Mouse (Mus musculus) midbrain, embryonic 16.5 days (tissue): ENCODE data around the gene Oxsm. TPM values are rescaled to one million over a fixed set of nuclear protein-coding genes. Genes with fewer than 3 reads are reported as not detected.

Source experiments
- ATAC-seq: fragments of 200-750 bp; cut with Nextera tagmentation; 2 replicates; pipeline ENCODE4 v1.8.0; 2017; ENCODE audit warnings: moderate TSS enrichment
- H3K27ac ChIP-seq: fragments of 300-500 bp; sonication (generic); 2 replicates; pipeline ENCODE4 v1.5.1; 2014; ENCODE audit warnings: mild to moderate bottlenecking, low read length, mixed read lengths
- H3K27me3 ChIP-seq: fragments of 300-500 bp; sonication (generic); 2 replicates; pipeline ENCODE4 v1.6.1; 2014; ENCODE audit warnings: low read depth, low read length, mixed read lengths; ENCODE audit not compliant: control insufficient read depth, insufficient read depth
- H3K36me3 ChIP-seq: fragments of 300-500 bp; sonication (generic); 2 replicates; pipeline ENCODE4 v1.6.1; 2014; ENCODE audit warnings: mild to moderate bottlenecking, low read length, moderate library complexity, mixed read lengths; ENCODE audit not compliant: control insufficient read depth, insufficient read depth
- H3K4me1 ChIP-seq: fragments of 300-500 bp; sonication (generic); 2 replicates; pipeline ENCODE4 v1.6.1; 2014; ENCODE audit warnings: mild to moderate bottlenecking, low read length, mixed read lengths; ENCODE audit not compliant: control insufficient read depth, insufficient read depth
- H3K4me2 ChIP-seq: fragments of 300-500 bp; sonication (generic); 2 replicates; pipeline ENCODE4 v1.6.1; 2014; ENCODE audit warnings: mild to moderate bottlenecking, low read length, mixed read lengths
- H3K4me3 ChIP-seq: fragments of 300-500 bp; sonication (generic); 2 replicates; pipeline ENCODE4 v1.5.1; 2014; ENCODE audit warnings: low read depth, mild to moderate bottlenecking, low read length, moderate library complexity, mixed read lengths
- H3K9ac ChIP-seq: fragments of 300-500 bp; sonication (generic); 2 replicates; pipeline ENCODE4 v1.6.1; 2014; ENCODE audit warnings: low read depth, low read length, mixed read lengths
- H3K9me3 ChIP-seq: fragments of 300-500 bp; sonication (generic); replicated peaks from 2 replicates; pipeline ENCODE4 v1.6.1; 2014; ENCODE audit warnings: mild to moderate bottlenecking, low read length, mixed read lengths; ENCODE audit not compliant: control insufficient read depth, poor library complexity, severe bottlenecking
- WGBS: fragments of 180-500 bp; shearing (Covaris S2); extraction: QIAGEN DNeasy Blood & Tissue Kit; methylation state at CpG from one replicate; pipeline ENCODE4 v1.1.7; 2014; 5-methylcytosine and 5-hydroxymethylcytosine counted together
- polyA plus RNA-seq: library from polyadenylated mRNA; unstranded; fragments of >200 nt; fragmentation: Nextera tagmentation; extraction: Ambion mirVana; gene quantifications from 2 replicates; pipeline ENCODE4 v1.2.1, GENCODE M21; 2015

Oxsm gene
- polyA plus RNA-seq, 1 experiment from 2014 or later: 2.5 TPM

GRCm38 (mm10) chr14:16267028-16267427 is 17.4 kb upstream of the Oxsm start:
- no peak overlapping the region for H3K4me3 ChIP-seq
- WGBS: 93% methylated on average over 5 of the region's 5 CpGs
- peaks cover 6% of the 10 kb centered on the region; the same call in 1 of the 2 replicates for H3K36me3 ChIP-seq
- no peak overlapping the region for H3K4me2 ChIP-seq
- H3K27me3 ChIP-seq: no peaks in the 10 kb centered on the region
- no peak overlapping the region for H3K9ac ChIP-seq
- no peaks in the 10 kb centered on the region for H3K4me1 ChIP-seq
- no peak overlapping the region for H3K27ac ChIP-seq
- no peaks in the 10 kb centered on the region for H3K9me3 ChIP-seq
- no peak for ATAC-seq

- Histone ChIP-seq H3K9me3 (no peaks in the 10 kb centered on the region), H3K9ac (no peak overlapping the region), H3K4me2 (no peak overlapping the region), H3K4me3 (no peak overlapping the region), H3K4me1 (no peaks in the 10 kb centered on the region), H3K36me3 (peaks cover 8% of the 10 kb centered on the region), H3K27me3 (no peaks in the 10 kb centered on the region), H3K27ac (no peak overlapping the region)
- no peak for ATAC-seq
- 91% methylated on average over 3 of the region's 3 CpGs for WGBS
Measured at GRCm38 (mm10) chr14:16261869-16262268, 12.3 kb upstream of the Oxsm start.

GRCm38 (mm10) chr14:16260541-16260940 is 10.9 kb upstream of the Oxsm start:
- H3K27me3 ChIP-seq: no peaks in the 10 kb centered on the region
- peaks cover 12% of the 10 kb centered on the region for H3K36me3 ChIP-seq
- H3K4me1 ChIP-seq: no peaks in the 10 kb centered on the region
- 66% methylated on average over 6 of the region's 6 CpGs for WGBS
- H3K27ac ChIP-seq: no peak overlapping the region
- ATAC-seq: no peak
- no peak overlapping the region for H3K9ac ChIP-seq
- H3K4me3 ChIP-seq: no peak overlapping the region
- H3K9me3 ChIP-seq: no peaks in the 10 kb centered on the region
- no peak overlapping the region for H3K4me2 ChIP-seq

GRCm38 (mm10) chr14:16256209-16256608 is 6.6 kb upstream of the Oxsm start:
- H3K9ac ChIP-seq: no peak overlapping the region
- H3K9me3 ChIP-seq: no peaks in the 10 kb centered on the region
- H3K4me1 ChIP-seq: no peaks in the 10 kb centered on the region
- no peak overlapping the region for H3K4me3 ChIP-seq
- H3K27me3 ChIP-seq: no peaks in the 10 kb centered on the region
- 87% methylated on average over 2 of the region's 2 CpGs for WGBS
- no peak overlapping the region for H3K4me2 ChIP-seq
- no peak overlapping the region for H3K27ac ChIP-seq
- H3K36me3 ChIP-seq: peaks cover 10% of the 10 kb centered on the region
- no peak for ATAC-seq

GRCm38 (mm10) chr14:16255745-16256144 is 6.1 kb upstream of the Oxsm start:
- no peak for ATAC-seq
- WGBS: 98% methylated on average over 3 of the region's 3 CpGs
- H3K36me3 ChIP-seq: peaks cover 10% of the 10 kb centered on the region
- no peak overlapping the region for H3K9ac ChIP-seq
- H3K9me3 ChIP-seq: no peaks in the 10 kb centered on the region
- no peaks in the 10 kb centered on the region for H3K27me3 ChIP-seq
- H3K27ac ChIP-seq: no peak overlapping the region
- no peaks in the 10 kb centered on the region for H3K4me1 ChIP-seq
- H3K4me3 ChIP-seq: no peak overlapping the region
- no peak overlapping the region for H3K4me2 ChIP-seq

- Histone ChIP-seq H3K4me3 (peak overlapping the region; percentile 72), H3K27me3 (no peaks in the 10 kb centered on the region), H3K9ac (peak overlapping the region; percentile 94), H3K4me2 (peak overlapping the region; percentile 76), H3K9me3 (no peaks in the 10 kb centered on the region), H3K27ac (no peak overlapping the region), H3K36me3 (peaks cover under 1% of the 10 kb centered on the region; the same call in 1 of the 2 replicates), H3K4me1 (0 out of 2 replicates have a peak, but pooled peaks cover 9% of the 10 kb centered on the region)
- 69% methylated on average over 3 of the region's 3 CpGs for WGBS
- ATAC-seq: no peak
Measured at GRCm38 (mm10) chr14:16250099-16250498, 491 bp upstream of the Oxsm start.

- WGBS: 13% methylated on average over 9 of the region's 9 CpGs
- H3K9me3 ChIP-seq: no peaks in the 10 kb centered on the region
- peaks cover 12% of the 10 kb centered on the region for H3K4me1 ChIP-seq
Measured at GRCm38 (mm10) chr14:16248603-16249157, 928 bp downstream of the Oxsm start.

GRCm38 (mm10) chr14:16248135-16248534 is 1.5 kb downstream of the Oxsm start:
- Histone ChIP-seq H3K36me3 (no peaks in the 10 kb centered on the region), H3K4me3 (no peak overlapping the region), H3K4me1 (peaks cover 14% of the 10 kb centered on the region), H3K4me2 (no peak overlapping the region), H3K9me3 (no peaks in the 10 kb centered on the region), H3K27ac (no peak overlapping the region), H3K9ac (no peak overlapping the region), H3K27me3 (no peaks in the 10 kb centered on the region)
- WGBS: 80% methylated on average over 3 of the region's 3 CpGs
- no peak for ATAC-seq

More at GRCm38 (mm10) chr14:16248603-16249157, 928 bp downstream of the Oxsm start:
- peak overlapping the region; percentile 72 for H3K4me3 ChIP-seq
- no peaks in the 10 kb centered on the region for H3K36me3 ChIP-seq
- H3K4me2 ChIP-seq: peak overlapping the region; percentile 76
- peak; percentile 59 for ATAC-seq
- peak overlapping the region; percentile 84; the same call in 1 of the 2 replicates for H3K27ac ChIP-seq
- H3K9ac ChIP-seq: peak overlapping the region; percentile 94
- H3K27me3 ChIP-seq: no peaks in the 10 kb centered on the region

- H3K9ac ChIP-seq: no peak overlapping the region
- H3K9me3 ChIP-seq: no peaks in the 10 kb centered on the region
- no peak overlapping the region for H3K4me3 ChIP-seq
- ATAC-seq: no peak
- H3K27me3 ChIP-seq: no peaks in the 10 kb centered on the region
- no peaks in the 10 kb centered on the region for H3K36me3 ChIP-seq
- H3K4me2 ChIP-seq: no peak overlapping the region
- peaks cover 18% of the 10 kb centered on the region for H3K4me1 ChIP-seq
- H3K27ac ChIP-seq: no peak overlapping the region
- WGBS: 80% methylated on average over 2 of the region's 2 CpGs
Measured at GRCm38 (mm10) chr14:16246340-16246912, 3.2 kb downstream of the Oxsm start.
